Mouse (Mus musculus) thymus, adult 18-20 months (tissue): Measurements from ENCODE around the gene Tshr.
A peak's percentile ranks its signal among the peaks of the same experiment; 100 is the strongest.
"Not testable (repeated sequence)": the region's sequence is repeated elsewhere in the genome, so short reads cannot be mapped to it uniquely, and the experiment has no call there.

Experiments used
- DNase-seq, 2 experiments: peaks; one replicate each; pipeline ENCODE4 v3.0.0; 2022; ENCODE audit warnings: mixed read lengths in 2 of 2

The Tshr gene

DNA sequence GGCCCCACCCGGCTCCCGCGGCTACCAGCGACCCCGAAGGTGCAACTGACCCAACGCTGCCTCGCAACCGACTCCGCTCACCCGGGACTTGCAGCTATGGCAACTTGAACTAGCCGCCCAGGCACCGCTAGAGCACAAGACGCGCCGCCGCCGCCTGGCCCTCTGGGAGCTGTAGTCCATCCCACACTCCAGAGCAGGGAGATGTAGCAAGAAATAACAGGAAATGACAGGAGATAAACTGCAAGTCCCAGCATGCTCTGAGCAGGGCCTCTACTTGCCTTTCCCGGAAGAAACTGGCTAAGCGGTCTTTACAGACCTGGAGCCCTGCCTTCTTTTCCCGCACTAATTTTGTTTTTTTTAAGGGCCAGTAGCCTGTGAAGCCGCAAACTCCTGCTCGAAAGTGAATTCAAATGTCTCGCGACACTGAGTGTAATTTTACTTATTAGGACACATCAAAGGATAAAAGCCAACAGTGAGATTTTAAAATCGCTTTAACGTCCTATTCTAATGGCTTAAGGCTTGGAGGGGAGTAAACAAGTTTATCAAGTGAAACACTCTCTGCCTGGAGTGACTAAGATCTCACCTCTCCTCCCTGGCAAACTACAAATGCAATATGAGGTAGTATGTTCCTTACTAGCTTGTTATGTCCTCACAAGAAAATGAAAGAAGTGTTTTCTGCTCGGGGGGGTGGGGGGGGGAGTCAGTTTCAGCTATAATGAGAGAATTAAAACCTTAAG, at the start of gene Tshr, which contains the start of gene Cep128:
Gene Tshr (plus strand): TSS at position 283 of the 737 bp plus-strand sequence.
Gene Cep128 (minus strand): TSS at position 129 of the 737 bp plus-strand sequence.
- DNase-seq, result peak; percentile 89 to 90

DNA sequence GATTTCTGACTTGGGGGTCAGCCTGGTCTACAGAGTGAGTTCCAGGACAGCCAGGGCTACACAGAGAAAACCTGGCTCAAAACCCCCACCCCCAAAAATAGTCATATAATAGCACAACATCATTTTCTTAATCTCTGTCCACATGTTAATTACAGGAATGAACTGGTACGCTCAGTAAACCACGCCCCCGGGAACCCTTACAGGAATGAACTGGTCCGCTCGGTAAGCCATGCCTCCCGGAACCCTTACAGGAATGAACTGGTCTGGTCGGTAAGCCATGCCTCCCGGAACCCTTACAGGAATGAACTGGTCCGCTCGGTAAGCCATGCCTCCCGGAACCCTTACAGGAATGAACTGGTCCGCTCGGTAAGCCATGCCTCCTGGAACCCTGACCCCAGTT, 45.7 kb upstream of the Tshr start:
- DNase-seq, result not testable (repeated sequence)

DNA sequence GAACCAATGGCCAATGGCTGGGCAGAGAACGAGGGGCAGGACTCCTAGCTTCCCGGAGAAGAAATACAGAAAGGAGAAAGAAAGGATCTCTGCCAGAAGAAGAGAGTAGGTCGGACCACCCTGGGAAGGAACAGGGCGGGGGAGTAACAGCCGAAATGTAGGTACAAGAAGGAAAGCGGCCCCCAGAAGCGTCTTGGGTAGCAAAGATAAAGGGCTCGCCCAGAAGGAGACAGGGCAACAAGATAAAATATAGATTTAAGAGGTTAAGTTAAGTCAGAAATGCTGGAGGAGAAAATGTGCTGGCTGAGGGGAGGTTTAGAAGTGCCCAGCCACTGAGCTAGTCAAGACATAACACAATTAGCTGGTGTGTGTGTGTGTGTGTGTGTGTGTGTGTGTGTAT, 30.6 kb upstream of the Tshr start:
- no peak for DNase-seq

DNA sequence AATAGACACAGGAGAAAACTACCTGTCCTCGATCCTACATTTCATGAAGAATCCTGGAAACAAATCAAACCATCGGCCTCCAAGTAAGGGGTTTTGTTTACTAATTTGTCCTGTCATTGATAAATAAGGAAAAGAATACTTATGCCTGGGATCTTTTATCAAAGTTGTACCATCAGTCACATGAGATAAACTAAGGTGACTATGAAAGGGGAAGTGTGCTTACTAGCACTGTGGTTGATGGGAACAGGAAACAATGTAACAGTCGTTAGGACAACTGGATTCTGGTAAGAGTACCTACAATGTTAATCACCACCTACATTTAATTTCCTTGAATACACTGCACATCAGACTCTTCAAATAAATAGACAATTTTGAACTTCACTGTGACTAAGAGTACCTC, 15.2 kb upstream of the Tshr start:
- no peak for DNase-seq

DNA sequence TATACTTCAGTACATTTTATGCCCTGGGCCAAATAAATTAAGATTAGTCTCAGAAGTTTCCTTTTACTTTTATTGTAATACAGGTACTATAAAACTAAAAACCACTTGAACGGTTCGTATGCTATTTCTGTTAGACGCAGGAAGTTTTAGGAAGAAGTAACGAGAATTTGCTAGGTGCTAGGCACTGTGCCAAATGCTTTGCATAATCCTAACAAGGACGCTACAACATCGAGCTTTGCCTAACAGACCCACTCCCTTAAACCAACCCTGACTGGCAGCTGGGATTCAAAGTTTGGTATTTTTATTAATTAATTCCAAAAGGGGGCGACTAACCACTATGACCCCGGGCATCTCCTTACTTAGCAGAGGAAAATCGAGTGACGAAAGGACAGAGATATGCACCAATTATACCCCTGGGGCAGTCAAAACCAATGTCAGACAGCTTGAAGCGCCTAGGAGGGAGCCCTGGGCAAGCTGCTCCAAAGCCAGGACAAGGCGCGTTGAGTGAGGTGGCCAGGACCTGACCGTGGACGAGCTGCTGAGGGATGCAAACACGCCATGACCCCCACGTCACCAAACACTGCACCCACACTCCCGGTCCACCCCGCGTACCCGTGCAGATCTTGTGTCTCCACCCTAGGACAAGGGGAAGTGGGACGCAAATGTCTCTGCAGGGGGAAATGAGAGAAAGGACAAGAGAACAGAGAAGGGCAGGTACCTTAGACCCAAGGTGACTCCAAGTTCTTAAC, 673 bp upstream of the Tshr start:
- no peak for DNase-seq

DNA sequence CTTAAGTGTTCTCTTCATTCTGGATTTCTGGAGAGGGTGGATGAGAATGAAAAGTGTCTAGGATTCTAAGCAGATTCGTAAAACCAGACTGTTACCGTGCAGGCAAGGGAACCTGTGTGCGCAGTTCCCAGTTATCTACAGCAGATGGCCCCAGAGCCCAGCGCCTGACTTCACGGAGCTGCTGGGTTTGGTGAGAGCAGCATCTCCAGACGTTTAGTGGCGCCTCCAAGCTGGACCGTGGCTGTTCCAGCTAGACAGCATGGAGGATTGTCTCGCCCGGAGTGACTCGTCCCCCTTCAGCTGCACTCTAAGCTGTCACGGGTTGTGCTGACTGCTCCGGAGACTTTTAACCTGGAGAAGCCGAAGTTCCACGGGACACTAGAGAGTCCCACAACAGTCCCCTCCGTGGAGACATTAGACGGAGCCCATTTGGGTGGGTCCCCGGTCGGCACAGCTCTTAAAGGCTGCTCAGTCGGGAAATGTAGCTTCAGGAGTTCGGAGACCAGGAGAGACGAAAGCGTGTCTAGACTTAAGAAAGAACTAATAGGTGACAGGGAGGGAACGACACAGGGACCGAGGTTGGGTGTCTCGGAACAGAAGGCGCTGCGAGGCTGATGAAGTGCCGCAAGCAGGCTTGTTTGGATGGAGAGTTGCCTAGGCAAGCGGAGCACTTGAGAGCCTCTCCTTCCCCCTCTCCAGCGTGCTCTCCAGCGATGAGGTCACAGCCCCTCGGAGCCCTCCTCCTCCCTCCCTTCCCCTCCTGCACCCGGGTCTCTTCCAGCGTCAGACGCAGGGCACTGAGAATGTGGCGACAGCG, 16.1 kb downstream of the Tshr start:
- peak; percentile 5 to 11 for DNase-seq

DNA sequence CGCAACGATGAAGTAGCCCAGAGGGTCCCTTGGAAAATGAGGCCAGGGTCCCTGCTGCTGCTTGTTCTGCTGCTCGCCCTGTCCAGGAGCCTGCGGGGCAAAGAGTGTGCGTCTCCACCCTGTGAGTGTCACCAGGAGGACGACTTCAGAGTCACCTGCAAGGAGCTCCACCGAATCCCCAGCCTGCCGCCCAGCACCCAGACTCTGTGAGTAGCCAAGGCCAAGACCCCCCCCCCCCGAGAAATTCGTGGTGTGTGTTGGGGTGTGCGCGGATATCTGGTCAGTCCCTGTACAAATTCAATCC, 16.6 kb downstream of the Tshr start:
- DNase-seq, result no peak

DNA sequence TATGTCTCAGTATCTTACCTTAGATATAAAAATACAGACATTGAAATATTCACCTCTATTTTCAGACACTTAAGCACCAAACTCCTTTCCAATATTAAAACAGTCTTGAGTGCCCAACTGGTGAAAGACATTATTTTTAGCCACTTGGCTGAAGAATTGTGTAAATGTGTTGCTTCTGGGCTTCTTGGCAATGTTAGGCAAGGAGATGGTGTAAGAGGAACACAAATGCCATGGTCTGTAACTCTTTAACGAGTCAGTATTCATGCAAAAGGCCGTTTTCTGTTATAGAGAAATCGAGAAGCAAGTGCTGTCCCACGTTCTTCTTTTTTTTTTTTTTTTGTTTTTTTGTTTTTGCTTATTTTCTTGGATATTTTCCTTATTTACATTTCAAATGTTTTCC, 25.9 kb downstream of the Tshr start:
- no peak for DNase-seq

DNA sequence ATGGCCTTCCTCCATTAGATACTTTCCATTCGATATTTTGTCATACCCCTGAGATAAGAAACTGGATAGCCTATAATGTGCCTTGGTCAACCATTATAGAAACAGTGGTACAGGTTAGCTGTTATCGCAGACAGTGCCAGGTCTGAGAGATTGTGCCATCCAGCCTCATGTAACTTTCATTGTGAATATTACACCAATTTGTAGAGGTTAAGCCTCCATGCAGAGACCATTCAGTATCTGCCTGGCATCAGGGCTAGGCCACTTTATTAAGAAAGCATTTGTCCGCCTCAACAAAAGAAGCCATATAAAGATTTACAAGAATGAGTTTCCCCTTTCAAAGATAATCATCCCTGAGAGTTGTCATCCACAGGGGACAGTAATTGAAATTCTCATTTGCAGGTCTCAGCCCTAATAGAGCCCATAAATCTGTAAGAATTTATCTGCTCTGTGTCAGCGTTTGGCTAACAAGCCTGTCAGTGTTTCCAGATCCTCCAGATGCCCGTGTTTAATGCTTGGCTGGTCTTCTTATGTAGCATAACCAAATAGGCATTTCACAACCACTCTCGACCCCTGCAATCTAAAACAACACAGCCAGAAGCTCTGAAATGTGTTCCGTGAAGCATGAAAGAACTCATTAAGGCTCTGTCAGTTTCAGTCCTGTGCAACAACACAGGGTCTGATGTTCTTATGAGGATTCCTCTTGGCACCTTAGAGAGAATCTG, 28.3 kb downstream of the Tshr start:
- DNase-seq, result no peak

DNA sequence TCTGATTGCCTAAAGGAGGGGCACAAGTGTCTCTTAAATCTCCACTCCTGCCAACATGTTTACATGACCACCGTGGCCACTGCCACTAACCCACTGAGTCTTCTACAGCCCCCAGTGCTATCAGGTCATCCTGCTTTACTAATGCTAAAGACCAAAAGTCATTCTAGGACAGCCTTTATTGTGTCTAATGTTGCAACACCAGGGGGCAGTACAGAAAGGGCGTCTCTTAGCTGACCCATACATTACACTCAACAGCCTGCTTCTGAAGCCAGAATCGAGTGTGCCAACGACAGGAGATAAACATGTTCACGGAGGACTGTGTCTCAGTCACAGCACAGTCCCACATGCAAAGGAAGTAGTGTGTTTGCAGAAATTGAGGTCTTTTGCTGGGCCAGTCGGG, 30.7 kb downstream of the Tshr start:
- no peak for DNase-seq

DNA sequence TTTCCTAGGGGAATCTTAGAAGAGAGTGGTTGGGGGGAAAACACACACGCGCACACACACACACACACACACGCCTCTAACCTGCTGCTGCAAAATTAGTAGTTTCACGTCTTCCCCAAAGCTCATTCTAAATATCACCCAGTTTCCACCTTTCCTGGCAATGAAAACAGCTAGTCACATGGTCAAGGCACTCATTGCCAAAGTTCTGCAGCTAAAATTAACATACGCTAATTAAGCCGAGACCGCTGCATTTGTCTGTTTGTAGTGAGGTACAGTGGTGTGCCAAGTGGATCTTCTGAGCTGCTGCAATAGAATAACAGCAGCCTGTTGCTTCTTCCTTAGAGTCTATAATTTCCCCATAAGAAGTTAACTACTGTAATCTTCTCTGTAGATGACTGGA, 32.5 kb downstream of the Tshr start:
- DNase-seq, result no peak

DNA sequence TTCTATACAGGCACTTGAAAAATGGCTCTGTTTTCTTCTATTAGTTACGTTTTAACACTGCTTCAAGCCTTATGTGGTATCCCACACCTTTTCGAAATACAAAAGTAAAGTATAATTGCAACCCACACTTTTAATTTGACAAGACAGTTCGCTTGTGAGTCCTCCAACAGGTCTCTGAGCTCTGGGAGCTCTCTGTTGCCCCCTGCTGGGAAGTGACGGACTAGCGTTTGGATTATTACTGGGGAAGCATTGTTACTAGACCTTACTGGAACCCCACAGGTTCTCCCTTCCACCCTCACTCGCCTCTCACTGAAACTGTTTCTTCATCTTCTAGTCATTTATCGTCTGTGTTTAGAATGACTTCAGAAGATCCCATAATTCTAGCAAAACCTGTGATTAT, 34.4 kb downstream of the Tshr start:
- peak; percentile 17 to 23 for DNase-seq

DNA sequence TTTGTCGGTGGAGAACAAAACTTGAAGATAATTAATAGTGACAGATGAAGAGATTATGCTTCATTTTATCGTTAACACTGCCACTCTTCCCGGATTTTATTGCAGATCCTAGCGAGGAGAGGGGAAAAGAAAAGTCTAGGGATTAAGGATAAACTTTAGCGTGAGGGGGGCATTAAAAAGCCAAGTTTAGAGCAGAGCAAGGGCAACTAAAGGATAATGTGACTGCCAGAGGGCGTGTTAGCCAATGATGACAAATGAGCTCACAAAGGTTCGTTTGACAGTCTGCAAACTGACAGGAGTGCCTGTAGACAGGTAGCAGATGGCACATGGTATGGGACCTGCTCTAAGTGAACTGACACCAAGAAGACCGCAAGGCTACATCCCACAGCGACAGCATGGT, 36.9 kb downstream of the Tshr start:
- DNase-seq, result no peak

DNA sequence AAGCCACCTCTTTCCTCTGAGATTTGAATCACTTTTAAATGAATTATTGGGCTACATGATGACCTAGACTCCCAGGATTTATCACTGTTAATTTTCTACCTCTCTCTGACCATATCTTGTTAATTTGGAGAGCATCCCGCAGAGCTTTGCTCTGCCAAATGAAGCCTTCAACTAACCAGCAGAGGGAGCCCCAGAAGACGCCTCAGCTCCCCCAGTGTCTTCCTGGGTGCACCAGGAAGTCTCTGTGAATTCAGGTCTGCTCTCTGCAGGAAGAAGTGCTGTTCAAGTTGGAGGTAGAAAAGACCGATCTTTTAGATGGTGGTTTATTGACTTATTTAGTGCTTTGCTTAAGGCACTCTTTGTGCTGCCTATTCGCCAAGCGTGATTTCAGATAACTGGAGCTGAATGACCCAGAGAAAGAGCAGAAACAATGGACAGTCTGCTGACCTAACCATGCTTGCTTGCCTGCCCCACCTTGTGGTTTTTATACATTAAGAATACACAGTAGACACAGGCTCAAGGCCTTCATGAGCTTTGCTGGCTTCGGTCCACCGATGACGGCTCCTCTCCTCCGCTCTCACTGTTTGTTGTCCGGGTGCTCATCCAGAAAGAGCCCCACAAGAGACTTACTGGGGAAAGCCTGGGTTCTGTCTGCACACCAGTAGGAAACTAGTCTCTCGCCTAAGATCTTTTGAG, 38.9 kb downstream of the Tshr start:
- DNase-seq, result peak in 1 of 2 experiments; percentile 6

DNA sequence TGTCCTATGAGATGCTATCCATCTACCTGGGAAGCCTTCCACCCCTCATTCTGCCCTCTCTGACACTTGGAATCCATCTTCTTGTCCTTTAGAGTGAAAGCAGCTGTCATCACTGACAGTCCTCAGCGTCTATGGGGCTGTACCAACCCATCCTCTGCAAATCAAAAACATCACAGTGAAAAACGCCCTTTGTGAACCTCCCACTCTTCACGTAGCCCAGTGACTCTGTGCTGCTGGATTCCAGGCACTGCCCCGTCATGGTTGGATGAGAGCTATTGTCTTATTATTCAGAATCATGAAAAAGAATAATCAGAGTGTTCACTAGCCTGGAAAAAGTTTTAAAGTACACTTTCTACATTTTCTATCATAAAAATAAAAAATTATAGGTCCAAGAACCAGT, 42.1 kb downstream of the Tshr start:
- no peak for DNase-seq

DNA sequence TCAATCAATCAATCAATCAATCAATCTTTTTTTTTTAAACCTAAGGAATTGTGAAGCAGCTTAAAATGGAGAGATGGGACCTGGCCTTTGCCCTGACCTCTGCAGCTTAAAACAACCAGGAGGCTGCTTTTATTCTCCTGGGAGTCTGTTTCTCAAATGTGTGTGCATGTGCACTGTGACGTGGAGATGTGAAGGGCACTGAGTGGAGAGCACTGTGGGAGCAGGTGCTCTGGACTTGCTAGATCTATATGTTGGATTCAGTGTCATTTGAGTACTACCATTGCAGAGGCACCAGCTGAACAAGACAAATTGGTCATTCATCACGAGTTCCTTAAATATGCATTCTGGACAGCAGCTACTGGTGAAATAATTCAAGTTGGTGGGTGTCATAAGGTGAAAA, 42.8 kb downstream of the Tshr start:
- no peak for DNase-seq

DNA sequence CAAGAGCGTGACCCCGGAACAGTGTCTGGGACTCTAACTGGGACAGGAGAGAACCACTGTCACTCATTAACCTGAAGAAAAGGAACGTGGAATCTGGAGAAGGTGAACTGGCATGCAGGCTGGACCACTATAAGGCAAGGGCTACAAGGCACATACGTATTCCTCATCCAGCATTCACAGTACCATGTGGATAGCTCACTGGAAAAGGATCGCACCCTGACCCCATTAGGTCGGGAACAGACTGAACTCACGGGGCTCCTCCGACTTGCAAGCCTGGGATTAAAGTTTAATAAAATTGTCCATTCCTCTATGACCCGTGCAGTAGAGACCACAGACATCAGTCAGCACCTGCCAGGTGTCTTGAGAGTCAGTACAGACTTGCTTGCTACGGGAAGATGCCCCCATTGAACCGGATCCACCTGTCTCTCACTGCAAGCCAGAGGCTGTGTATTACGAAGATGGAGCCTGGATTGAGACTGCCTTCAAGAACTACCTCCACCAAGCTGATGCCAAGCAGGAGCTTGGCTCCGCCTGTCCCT, 97.9 kb downstream of the Tshr start:
- DNase-seq, result no peak

DNA sequence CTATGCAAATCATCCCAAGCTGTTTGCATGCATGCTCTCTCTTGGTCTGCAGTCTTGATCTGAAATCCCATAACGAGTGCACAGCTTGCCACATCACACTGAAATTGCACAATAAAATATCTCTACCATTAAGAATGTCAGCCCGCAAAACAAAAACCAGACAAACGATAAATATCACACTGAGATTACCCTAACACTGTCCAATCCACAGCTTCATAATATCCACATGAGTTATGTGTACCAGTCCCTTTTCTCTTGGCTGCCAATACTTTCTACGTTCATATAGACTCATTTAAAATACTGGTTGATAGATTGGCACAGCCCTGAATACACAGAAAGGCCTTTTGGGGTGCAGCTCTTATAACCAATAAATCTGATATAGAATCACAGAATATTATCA, 102.0 kb downstream of the Tshr start:
- DNase-seq, result no peak

DNA sequence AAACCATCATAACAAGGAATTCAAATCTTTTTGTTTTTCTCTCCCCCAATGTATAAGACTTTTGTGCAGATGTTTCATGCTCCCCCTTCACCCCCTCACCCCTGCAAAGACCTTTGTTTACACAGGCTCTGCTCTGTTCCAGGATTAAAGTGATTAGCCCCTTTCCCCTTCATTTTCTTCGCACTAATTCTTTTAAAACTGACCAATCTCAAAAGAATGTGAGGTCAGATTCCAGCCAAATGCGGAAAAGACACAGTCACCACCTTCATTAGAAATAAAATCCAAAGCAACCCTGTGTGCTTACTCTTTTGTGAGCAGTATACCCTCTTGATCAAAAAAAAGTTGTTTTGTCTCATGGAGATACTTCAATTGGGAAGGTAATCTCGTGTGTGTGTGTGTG, 104.0 kb downstream of the Tshr start:
- no peak for DNase-seq

DNA sequence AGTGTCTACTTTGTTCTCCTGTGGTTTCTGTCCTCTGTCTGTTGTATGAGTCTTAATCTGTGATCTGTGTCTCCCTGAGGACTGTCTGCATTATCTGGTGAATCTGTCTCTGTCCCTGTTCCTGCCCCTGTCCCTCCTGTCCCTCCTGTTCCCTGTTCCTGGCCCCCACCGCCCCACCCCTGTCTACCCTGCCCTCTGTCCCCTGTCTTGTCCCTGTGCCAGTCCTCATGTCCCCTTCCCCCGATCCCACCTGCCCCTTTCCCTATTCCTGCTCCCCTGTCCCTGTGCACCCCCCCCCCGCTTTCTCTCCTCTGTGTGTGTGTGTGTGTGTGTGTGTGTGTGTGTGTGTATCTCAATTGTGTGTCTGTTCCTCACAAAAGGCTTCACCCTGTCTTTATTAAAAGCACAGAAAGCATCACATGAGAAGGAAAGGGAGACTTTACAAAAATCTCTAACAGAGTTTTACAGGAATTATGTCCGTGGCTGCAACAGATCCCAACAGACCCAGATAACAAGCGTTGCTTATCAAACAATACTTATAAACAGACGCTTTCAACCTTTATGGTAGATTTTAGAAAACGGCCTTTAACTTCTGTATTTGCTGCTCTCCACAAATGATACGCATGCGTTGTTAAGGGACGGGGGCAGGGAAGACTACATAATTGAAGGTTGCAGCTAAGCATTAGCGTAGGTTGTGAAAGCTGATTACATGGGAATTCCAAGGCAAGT, 111.3 kb downstream of the Tshr start:
- DNase-seq, result no peak

DNA sequence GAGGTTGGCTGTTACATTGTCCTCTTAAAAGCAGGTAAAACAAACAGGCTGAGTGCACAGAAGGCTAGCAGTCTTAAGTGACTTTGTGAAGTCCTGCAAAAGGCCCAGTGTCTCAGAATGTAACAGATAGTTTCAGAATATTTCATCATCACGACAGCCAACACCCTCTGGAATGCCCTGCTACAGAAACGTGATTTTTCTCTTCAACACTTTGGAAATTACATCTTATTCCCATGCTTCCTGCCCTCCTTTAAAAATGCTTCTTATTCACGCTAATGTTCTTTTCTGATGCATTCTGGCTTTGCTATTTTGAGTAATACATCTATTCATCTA, 111.8 kb downstream of the Tshr start:
- DNase-seq, result no peak

DNA sequence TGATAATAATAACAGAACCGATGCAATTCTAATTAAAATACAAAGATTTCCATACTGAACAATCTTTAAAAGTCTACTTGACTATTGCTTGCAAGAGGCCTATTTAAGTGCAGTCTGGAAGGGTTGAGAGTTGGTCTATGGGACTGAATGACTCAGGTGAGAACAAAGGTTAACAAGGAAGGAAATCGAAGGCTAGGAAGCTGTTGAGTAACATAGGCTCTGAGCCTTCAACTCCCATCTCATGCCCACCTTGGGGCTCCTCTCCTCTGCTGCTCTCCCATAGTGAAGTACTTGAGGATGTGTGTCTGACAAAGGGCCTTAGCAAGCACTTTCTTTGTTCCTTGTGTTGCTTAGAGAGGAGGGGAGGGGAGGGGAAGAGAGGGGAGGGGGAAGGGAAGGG, 116.1 kb downstream of the Tshr start:
- no peak for DNase-seq
